Mouse (Mus musculus) ES-Bruce4 (cell line): Measurements from ENCODE around the gene Nps.

Experiments
- CTCF ChIP-seq: IDR thresholded peaks from one replicate; pipeline ENCODE4 v1.8.1; 2011; ENCODE audit warnings: low read depth, low read length
- POLR2A ChIP-seq: IDR thresholded peaks from one replicate; pipeline ENCODE4 v1.8.1; 2011; ENCODE audit warnings: low read length; ENCODE audit not compliant: insufficient read depth

GRCm38 (mm10) chr7:135289976-135290375 is 31.5 kb downstream of the Nps start:
- TF ChIP-seq CTCF (no peak), POLR2A (no peak)
